Mouse (Mus musculus) CH12.LX (cell line): ENCODE results near the gene Rps26.

Experiments used
- BHLHE40 ChIP-seq: IDR thresholded peaks from 2 replicates; pipeline ENCODE4 v1.6.1; 2011; ENCODE audit warnings: mild to moderate bottlenecking, low read depth, low read length, improper control_type of control experiment
- EP300 ChIP-seq: IDR thresholded peaks from 2 replicates; pipeline ENCODE4 v1.6.1; 2011; ENCODE audit warnings: low read length, improper control_type of control experiment
- POLR2A ChIP-seq: IDR thresholded peaks from 2 replicates; pipeline ENCODE4 v1.6.1; 2011; ENCODE audit warnings: low read depth, mild to moderate bottlenecking, improper control_type of control experiment, low read length

GRCm38 (mm10) chr10:128618570-128618969 lies 8.0 kb downstream of the Rps26 start:
- TF ChIP-seq BHLHE40 (no peak), EP300 (no peak), POLR2A (no peak)
